Mouse (Mus musculus): Measurements from ENCODE around the gene Trio.

DNA sequence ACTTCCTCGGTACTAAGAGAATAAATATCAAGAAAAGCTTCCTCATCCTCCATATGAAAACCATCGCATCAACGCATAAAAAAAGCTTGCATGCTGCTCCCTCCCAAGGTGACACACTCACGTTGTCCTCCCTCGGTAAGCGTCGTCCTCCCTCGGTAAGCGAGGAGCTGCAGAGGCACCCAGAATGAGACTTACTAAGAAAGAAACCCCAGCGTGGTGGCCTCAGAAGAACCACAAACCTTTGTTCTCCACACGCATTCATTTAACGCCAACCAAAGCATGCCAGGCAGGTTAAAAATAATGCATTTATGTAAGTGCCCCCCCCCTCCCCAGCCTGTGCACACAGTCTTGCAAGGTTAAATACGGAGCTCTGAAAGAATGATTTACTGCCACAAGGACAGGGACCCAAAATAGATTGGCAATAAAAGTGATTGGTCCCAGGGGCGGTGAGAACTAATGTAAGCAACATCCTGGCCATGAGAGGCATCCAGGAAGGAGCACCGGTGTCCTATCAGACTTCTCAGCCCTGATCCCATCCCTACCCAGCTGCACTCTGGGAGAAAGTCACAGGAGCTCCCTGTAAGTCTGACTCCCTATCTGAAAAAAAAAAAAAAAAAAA lies 3.9 kb downstream of the Trio start:
- TF ChIP-seq CTCF (IDR thresholded peaks at IDR 0.05; ENCODE audit: low read depth, low read length) (no peak), GATA2 (IDR thresholded peaks at IDR 0.05; ENCODE audit: borderline replicate concordance, low read depth, low read length) (no peak), GATA1 (IDR thresholded peaks at IDR 0.05; ENCODE audit: borderline replicate concordance, low read length) (no peak)

All from G1E (cell line).